Mouse (Mus musculus): ENCODE data around the gene Rras. TPM values are rescaled to one million over a fixed set of nuclear protein-coding genes. Genes with fewer than 3 reads are reported as not detected.

Gene Rras
- polyA plus RNA-seq, 2 experiments = 15.4 to 16.3 TPM

DNA sequence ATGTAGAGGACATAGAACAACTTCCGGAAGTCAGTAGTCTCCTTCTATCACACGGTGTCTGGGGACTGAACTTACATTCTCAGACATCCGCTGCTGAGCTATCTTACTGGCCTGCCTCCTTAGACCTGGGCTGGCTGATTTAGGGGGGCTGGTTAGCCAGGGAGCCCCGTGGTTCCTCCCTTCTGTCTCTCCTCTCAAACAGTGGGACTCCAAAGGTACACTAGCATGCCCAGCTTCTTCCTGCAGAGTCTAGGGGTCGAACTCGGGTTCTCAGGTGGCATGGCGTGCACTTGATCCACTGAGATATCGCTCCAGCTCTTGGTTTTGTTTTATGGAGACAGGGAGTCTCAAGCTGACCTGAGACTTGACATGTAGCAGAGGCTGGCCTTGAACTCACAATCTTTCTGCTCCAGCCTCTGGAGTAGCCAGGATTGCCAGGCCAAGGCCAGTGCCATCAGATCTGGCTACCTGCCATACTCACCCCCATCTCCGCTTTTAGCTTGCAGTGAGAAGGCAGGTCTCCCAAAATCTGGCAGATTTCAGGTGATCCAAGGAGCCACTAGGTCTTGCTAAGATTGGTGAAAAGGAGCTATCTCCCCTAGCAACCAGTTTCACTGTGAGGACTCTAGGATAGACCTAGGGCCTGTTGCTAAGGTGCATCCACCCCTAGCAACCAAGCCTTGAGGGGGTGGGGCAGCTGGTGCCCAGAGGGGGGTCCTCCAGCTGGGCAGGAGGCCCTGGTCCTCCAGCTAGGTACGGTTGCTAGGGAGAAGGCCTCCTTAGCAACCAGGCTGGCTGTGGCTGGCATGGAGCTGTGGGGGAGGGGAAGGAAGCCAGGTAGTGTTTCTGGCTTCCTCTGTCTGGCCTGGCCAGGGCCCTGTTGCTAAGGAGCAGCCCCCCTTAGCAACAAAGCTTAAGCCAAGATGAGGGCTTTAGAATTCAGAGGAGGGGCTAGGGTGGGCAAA is 41.1 kb downstream of the Rras start:
- DNase-seq (ENCODE audit: low read depth in 3 of 3, low spot score in 3 of 3) (no peak), ATAC-seq (ENCODE audit: insufficient read depth) (no peak)
- Histone ChIP-seq H3K9ac (replicated peaks) (no peak overlapping the region), H3K36me3 (replicated peaks; ENCODE audit: control insufficient read depth, insufficient read depth, low read depth) (no peaks in the 10 kb centered on the region), H3K9me3 (ENCODE audit: control insufficient read depth, low read length) (no peaks in the 10 kb centered on the region), H3K4me1 (replicated peaks; ENCODE audit: control insufficient read depth in 2 of 2, insufficient read depth in 2 of 2, low read length in 1 of 2) (peaks cover 16 to 19% of the 10 kb centered on the region in 2 experiments), H3K27me3 (ENCODE audit: control insufficient read depth, insufficient read depth, low read length) (no peaks in the 10 kb centered on the region), H3K27ac (no peak overlapping the region), H3K4me2 (ENCODE audit: low read depth) (no peak overlapping the region), H3K4me3 (ENCODE audit: insufficient read depth in 1 of 2, low read depth in 2 of 2, low read length in 2 of 2) (no peak overlapping the region)
- 61% methylated on average over 10 of the region's 10 CpGs for WGBS (ENCODE audit: insufficient replicate concordance)
- TF ChIP-seq EP300 (IDR thresholded peaks at IDR 0.05; ENCODE audit: low read depth) (no peak), CTCF (IDR thresholded peaks at IDR 0.05; ENCODE audit: low read depth) (no peak)

DNA sequence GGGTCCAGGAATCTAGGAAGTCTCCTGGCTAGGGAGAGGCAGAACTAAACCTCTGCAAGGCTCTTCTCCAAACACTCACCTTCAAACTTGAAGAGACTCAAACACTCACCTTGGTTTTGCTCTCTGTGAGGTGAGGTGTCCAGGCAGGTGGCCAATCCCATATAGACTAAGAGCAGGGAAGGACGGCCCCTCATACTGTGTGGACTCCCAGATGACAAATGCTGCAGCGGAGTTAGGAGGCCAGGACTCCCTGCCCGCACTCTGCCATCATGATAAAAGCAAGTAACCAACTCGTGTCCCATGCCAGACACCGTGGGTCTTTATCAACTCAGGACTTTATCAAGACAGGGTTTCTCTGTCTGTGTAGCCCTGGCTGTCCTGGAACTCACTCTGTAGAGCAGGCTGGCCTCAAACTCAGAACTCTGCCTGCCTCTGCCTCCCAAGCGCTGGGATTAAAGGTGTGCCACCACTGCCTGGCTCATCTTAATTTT is 42.9 kb downstream of the Rras start:
- DNase-seq (ENCODE audit: low read depth in 3 of 3, low spot score in 3 of 3) (no peak), ATAC-seq (ENCODE audit: insufficient read depth) (no peak)
- H3K9ac ChIP-seq (replicated peaks) = no peak overlapping the region; the same call in 1 of the 2 replicates
- H3K4me3 ChIP-seq (ENCODE audit: insufficient read depth in 1 of 2, low read depth in 2 of 2, low read length in 2 of 2) = no peak overlapping the region
- H3K9me3 ChIP-seq (ENCODE audit: control insufficient read depth, low read length) = no peaks in the 10 kb centered on the region
- no peaks in the 10 kb centered on the region for H3K27me3 ChIP-seq (ENCODE audit: control insufficient read depth, insufficient read depth, low read length)
- 50% methylated on average over 6 of the region's 6 CpGs for WGBS (ENCODE audit: insufficient replicate concordance)
- H3K4me2 ChIP-seq (ENCODE audit: low read depth) = no peak overlapping the region
- no peak overlapping the region for H3K27ac ChIP-seq
- H3K36me3 ChIP-seq (replicated peaks; ENCODE audit: control insufficient read depth, insufficient read depth, low read depth) = no peaks in the 10 kb centered on the region
- peaks cover 14 to 17% of the 10 kb centered on the region in 2 experiments for H3K4me1 ChIP-seq (replicated peaks; ENCODE audit: control insufficient read depth in 2 of 2, insufficient read depth in 2 of 2, low read length in 1 of 2)
- TF ChIP-seq EP300 (IDR thresholded peaks at IDR 0.05; ENCODE audit: low read depth) (no peak), CTCF (IDR thresholded peaks at IDR 0.05; ENCODE audit: low read depth) (no peak)

DNA sequence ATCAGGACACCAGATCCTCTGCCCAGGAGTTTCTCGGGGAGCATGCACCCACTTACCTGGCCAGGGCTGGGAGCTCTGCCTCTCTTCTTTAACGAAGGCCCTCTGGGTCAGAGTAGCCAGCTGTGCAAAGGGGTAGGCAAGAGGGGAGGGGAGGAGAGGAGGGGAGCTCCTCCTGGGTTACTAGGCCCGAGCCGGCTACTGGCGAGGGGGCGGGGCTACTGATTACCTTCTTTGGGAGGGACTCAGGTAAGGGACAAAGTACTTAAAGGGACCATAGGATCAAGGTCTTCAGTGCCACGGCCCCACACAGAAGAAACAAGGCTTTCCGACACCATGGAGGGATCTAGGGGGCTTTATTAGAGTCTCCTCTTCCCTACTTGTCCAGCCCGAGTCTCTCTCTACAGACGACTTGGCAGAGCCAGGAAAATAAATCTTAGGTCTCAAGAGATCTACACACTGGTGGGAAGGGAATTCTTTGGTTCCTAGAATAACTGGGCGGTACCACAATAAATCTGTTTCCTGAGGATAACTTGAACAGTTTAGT is 43.8 kb downstream of the Rras start:
- Histone ChIP-seq H3K9me3 (ENCODE audit: control insufficient read depth, low read length) (no peaks in the 10 kb centered on the region), H3K27ac (peak overlapping the region; percentile 64), H3K27me3 (ENCODE audit: control insufficient read depth, insufficient read depth, low read length) (no peaks in the 10 kb centered on the region), H3K4me2 (ENCODE audit: low read depth) (peak overlapping the region; percentile 59), H3K4me1 (replicated peaks; ENCODE audit: control insufficient read depth in 2 of 2, insufficient read depth in 2 of 2, low read length in 1 of 2) (peaks cover 14 to 17% of the 10 kb centered on the region in 2 experiments), H3K4me3 (ENCODE audit: insufficient read depth in 1 of 2, low read depth in 2 of 2, low read length in 2 of 2) (peak overlapping the region; percentile 12 to 71), H3K36me3 (replicated peaks; ENCODE audit: control insufficient read depth, insufficient read depth, low read depth) (no peaks in the 10 kb centered on the region), H3K9ac (replicated peaks) (peak overlapping the region; percentile 65)
- 28% methylated on average over 11 of the region's 11 CpGs for WGBS (ENCODE audit: insufficient replicate concordance)
- DNase-seq (ENCODE audit: low read depth in 3 of 3, low spot score in 3 of 3) = no peak
- TF ChIP-seq EP300 (IDR thresholded peaks at IDR 0.05; ENCODE audit: low read depth) = no peak
- no peak for TF ChIP-seq CTCF (IDR thresholded peaks at IDR 0.05; ENCODE audit: low read depth)
- no peak for ATAC-seq (ENCODE audit: insufficient read depth)

DNA sequence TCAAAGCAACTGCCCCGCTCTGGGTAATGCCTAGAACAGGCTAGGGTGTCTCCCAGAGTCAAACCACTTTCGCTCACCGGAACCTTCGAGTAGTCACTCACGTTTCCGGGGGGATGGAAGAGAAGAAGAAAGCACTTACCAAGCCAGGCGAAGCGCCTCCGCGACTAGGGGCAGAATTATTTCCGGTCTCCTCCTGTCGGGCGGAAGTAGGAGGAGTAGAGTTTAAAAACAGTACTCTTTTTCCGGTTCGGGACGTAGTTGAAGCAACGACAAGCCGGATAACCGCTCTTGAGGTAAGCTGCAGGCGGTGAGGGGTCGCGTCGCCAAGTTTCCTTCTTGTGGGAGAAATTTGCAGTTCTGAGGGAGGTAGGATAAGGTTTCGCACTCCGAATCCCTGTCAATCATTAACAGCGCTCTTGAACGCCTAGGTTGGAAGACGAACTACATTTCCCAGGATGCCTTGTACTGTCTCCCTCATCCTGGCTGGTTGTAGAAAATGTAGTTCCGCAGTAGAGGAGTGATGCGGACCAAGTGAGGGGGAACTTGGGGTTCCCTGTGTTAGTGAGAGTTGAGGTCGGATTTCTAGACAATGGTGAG is 44.6 kb downstream of the Rras start, which contains the start of the genes Nosip and Prrg2:
Gene Nosip (plus strand): TSS at position 191 of the 597 bp plus-strand sequence.
Gene Prrg2 (minus strand): TSS at position 439 of the 597 bp plus-strand sequence.
- H3K36me3 ChIP-seq (replicated peaks; ENCODE audit: control insufficient read depth, insufficient read depth, low read depth) = no peaks in the 10 kb centered on the region
- DNase-seq (ENCODE audit: low read depth in 3 of 3, low spot score in 3 of 3) (peak; percentile 97 to 98 (median 98)), ATAC-seq (ENCODE audit: insufficient read depth) (peak; percentile 90)
- under 1% methylated on average over 31 of the region's 31 CpGs for WGBS (ENCODE audit: insufficient replicate concordance)
- H3K4me1 ChIP-seq (replicated peaks; ENCODE audit: control insufficient read depth in 2 of 2, insufficient read depth in 2 of 2, low read length in 1 of 2) = peaks cover 14 to 17% of the 10 kb centered on the region in 2 experiments
- peak within 1 kb of the TSS; percentile 65 for H3K9ac ChIP-seq (replicated peaks)
- peak within 1 kb of the TSS; percentile 71 to 100 for H3K4me3 ChIP-seq (ENCODE audit: insufficient read depth in 1 of 2, low read depth in 2 of 2, low read length in 2 of 2)
- no peaks in the 10 kb centered on the region for H3K9me3 ChIP-seq (ENCODE audit: control insufficient read depth, low read length)
- no peaks in the 10 kb centered on the region for H3K27me3 ChIP-seq (ENCODE audit: control insufficient read depth, insufficient read depth, low read length)
- peak within 1 kb of the TSS; percentile 64 for H3K27ac ChIP-seq
- peak within 1 kb of the TSS; percentile 59 for H3K4me2 ChIP-seq (ENCODE audit: low read depth)
- peak; percentile 53 for TF ChIP-seq CTCF (IDR thresholded peaks at IDR 0.05; ENCODE audit: low read depth)
- peak; percentile 37; the same call in 1 of the 2 replicates for TF ChIP-seq EP300 (IDR thresholded peaks at IDR 0.05; ENCODE audit: low read depth)

Data from liver, embryonic 14.5 days (tissue).